Mouse (Mus musculus): ENCODE measurements at regions not wholly inside any gene's neighbourhood (a gene's known extent, or its start where the extent isn't known, plus 50 kb on each side); places are given as distances from the start of the nearest gene placed in this dataset.

GRCm38 (mm10) chr7:58585626-58586256 is 70.2 kb upstream of the Atp10a start:
- TF ChIP-seq CTCF (IDR thresholded peaks at IDR 0.05; ENCODE audit: borderline replicate concordance, extremely low read depth, insufficient read depth, insufficient read length) (no peak), POLR2A (IDR thresholded peaks at IDR 0.05; ENCODE audit: borderline replicate concordance, extremely low read depth, insufficient read depth, insufficient read length, poor library complexity, severe bottlenecking) (no peak)

Data from brain, embryonic 14.5 days (tissue).